Mouse (Mus musculus) embryonic facial prominence, embryonic 12.5 days (tissue): ENCODE measurements around the gene Cuta. TPM values are rescaled to one million over a fixed set of nuclear protein-coding genes. Genes with fewer than 3 reads are reported as not detected.

Source experiments
- ATAC-seq: fragments of 200-750 bp; cut with Nextera tagmentation; 2 replicates; pipeline ENCODE4 v1.8.0; 2017; ENCODE audit not compliant: insufficient number of reproducible peaks, insufficient read depth, low FRiP score, low TSS enrichment
- H3K27ac ChIP-seq: fragments of 300-500 bp; sonication (generic); 2 replicates; pipeline ENCODE4 v1.5.1; 2016; ENCODE audit warnings: mild to moderate bottlenecking
- H3K27me3 ChIP-seq: fragments of 300-500 bp; sonication (generic); 2 replicates; pipeline ENCODE4 v1.6.1; 2016; ENCODE audit warnings: mild to moderate bottlenecking, moderate library complexity
- H3K36me3 ChIP-seq: fragments of 300-500 bp; sonication (generic); 2 replicates; pipeline ENCODE4 v1.6.1; 2016; ENCODE audit warnings: mild to moderate bottlenecking
- H3K4me1 ChIP-seq: fragments of 300-500 bp; sonication (generic); 2 replicates; pipeline ENCODE4 v1.6.1; 2016
- H3K4me2 ChIP-seq: fragments of 300-500 bp; sonication (generic); replicated peaks from 2 replicates; pipeline ENCODE4 v1.6.1; 2016; ENCODE audit warnings: mild to moderate bottlenecking, moderate library complexity
- H3K4me3 ChIP-seq: fragments of 300-500 bp; sonication (generic); 2 replicates; pipeline ENCODE4 v1.5.1; 2016; ENCODE audit warnings: mild to moderate bottlenecking
- H3K9ac ChIP-seq: fragments of 300-500 bp; sonication (generic); 2 replicates; pipeline ENCODE4 v1.6.1; 2016; ENCODE audit warnings: mild to moderate bottlenecking, moderate library complexity
- H3K9me3 ChIP-seq: fragments of 300-500 bp; sonication (generic); 2 replicates; pipeline ENCODE4 v1.6.1; 2016; ENCODE audit warnings: mild to moderate bottlenecking, moderate library complexity
- WGBS: fragments of 180-500 bp; shearing (Covaris S2); methylation state at CpG from one replicate; pipeline ENCODE4 v1.1.7; 2016; 5-methylcytosine and 5-hydroxymethylcytosine counted together
- microRNA-seq: library from miRNA; unstranded; fragments of <30 nt; microRNA quantifications from one replicate; pipeline ENCODE4, GENCODE M21; 2017
- polyA plus RNA-seq: library from polyadenylated mRNA; unstranded; fragments of >200 nt; fragmentation: Nextera tagmentation; extraction: Ambion mirVana; gene quantifications from 2 replicates; pipeline ENCODE4 v1.2.1, GENCODE M21; 2016

Cuta gene
- polyA plus RNA-seq, 1 experiment from 2014 or later, result 174 TPM

DNA sequence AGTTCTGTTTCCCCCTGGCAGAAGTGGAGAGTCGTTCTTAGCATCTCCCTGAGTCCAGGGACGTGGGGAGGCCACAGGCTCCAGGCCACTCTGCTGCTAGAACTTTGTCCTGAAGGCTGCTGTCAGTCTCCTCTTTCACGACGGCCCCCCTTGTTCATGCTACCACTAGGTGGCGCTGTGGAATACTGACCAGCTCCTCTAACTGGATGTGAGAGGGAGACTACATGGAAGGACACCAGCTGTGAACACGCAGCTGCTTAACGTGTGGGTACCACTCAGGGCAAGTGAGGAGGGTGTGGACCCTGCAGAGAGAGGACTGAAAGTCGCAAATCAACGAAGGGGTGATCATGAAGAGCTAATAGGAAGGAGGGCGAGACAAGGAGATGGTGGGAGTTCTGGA lies 43.8 kb downstream of the Cuta start:
- ATAC-seq, result 0 out of 2 replicates have a peak, but pooled peaks have one; percentile 26
- no peaks in the 10 kb centered on the region for H3K36me3 ChIP-seq
- peaks cover 11% of the 10 kb centered on the region; the same call in 1 of the 2 replicates for H3K27me3 ChIP-seq
- H3K4me1 ChIP-seq, result peaks cover 11% of the 10 kb centered on the region; the same call in 1 of the 2 replicates
- H3K4me2 ChIP-seq, result no peak overlapping the region
- no peak overlapping the region for H3K4me3 ChIP-seq
- no peak overlapping the region for H3K27ac ChIP-seq
- H3K9me3 ChIP-seq, result no peaks in the 10 kb centered on the region
- H3K9ac ChIP-seq, result no peak overlapping the region
- 12% methylated on average over 10 of the region's 10 CpGs for WGBS

DNA sequence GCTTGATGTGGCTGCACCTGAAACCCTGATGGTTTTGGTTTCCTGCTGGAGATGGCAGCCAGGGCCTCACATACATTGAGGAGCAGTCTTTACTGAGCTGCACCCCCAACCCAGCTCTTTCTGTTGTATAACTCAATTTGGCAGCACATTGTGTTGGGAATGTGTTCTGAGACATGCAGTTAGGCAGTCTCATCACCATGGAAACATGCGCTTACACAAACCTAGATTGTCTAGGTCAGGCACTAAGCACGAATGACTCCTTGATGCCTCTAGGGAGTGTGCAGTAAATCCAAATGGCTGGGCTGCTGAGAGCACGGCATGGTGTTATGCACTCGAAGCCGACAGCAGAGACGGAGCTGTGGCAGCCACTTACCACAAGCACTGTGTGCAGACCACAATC lies 45.0 kb downstream of the Cuta start:
- H3K27ac ChIP-seq, result no peak overlapping the region
- no peak overlapping the region for H3K4me3 ChIP-seq
- peaks cover 11% of the 10 kb centered on the region; the same call in 1 of the 2 replicates for H3K4me1 ChIP-seq
- no peak overlapping the region for H3K9ac ChIP-seq
- ATAC-seq, result no peak
- H3K27me3 ChIP-seq, result peaks cover 11% of the 10 kb centered on the region; the same call in 1 of the 2 replicates
- no peaks in the 10 kb centered on the region for H3K36me3 ChIP-seq
- no peak overlapping the region for H3K4me2 ChIP-seq
- H3K9me3 ChIP-seq, result no peaks in the 10 kb centered on the region
- WGBS, result 86% methylated on average over 6 of the region's 6 CpGs

DNA sequence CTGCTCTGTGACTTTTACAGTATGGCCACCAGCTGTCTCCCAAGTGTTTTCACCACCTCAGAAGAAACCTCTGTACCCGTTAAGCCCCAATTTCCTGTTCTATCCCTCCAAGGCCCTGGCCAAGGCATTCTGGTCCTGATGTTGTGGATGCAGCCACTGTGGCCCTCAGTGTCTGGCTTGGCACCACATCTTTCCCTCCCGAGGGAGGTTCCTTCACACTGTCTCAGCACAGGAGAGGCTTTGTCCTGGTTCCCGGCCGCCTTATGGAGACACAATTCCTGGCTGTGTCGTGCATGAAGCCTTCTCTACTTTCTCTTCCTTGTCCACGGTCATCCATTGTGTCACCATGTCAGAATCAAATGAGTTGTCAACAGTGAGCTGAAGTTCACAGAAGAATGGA lies 45.9 kb downstream of the Cuta start:
- H3K27me3 ChIP-seq, result peaks cover 11% of the 10 kb centered on the region; the same call in 1 of the 2 replicates
- no peak for ATAC-seq
- H3K27ac ChIP-seq, result no peak overlapping the region
- H3K4me1 ChIP-seq, result peaks cover 11% of the 10 kb centered on the region; the same call in 1 of the 2 replicates
- no peaks in the 10 kb centered on the region for H3K9me3 ChIP-seq
- no peak overlapping the region for H3K4me2 ChIP-seq
- H3K36me3 ChIP-seq, result no peaks in the 10 kb centered on the region
- WGBS, result 54% methylated on average over 6 of the region's 6 CpGs
- no peak overlapping the region for H3K4me3 ChIP-seq
- no peak overlapping the region for H3K9ac ChIP-seq

DNA sequence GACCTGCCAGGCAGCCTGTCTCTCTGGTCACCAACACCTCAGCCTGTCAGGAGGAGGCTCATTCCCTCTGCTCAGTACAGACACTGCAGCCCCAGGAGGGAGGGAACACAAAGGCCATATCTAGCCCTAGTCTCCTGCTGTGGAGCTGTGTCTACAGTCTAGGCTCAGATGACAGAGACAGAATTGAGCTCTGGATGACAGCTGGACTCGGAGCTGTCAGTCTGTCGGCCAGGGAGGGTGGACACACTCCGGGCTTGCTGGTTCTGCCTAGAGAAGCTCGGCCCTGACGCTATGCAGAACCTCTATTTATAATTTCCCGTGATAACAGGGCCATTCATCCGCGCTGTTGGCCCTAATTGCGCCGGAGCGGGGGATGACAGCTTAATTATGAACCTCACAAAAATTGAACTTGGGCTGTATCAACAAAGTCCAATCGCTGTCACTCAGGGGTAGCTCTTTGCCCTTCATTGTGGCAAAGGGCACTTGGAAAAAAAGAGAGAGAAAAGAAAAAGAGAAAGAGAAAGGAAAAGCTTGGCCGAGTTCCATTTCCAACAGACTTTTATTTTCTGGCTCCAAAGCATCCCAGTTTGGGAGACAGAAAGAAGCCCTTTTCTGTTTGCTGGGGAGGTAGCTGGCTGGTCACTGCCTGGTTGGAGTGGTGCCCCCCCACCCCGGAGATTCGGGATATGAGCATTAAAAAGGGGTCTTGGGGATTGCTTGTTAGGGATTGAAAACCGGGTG lies 46.6 kb downstream of the Cuta start:
- H3K9ac ChIP-seq, result no peak overlapping the region
- H3K9me3 ChIP-seq, result no peaks in the 10 kb centered on the region
- ATAC-seq, result no peak
- WGBS, result 44% methylated on average over 16 of the region's 16 CpGs
- no peak overlapping the region for H3K27ac ChIP-seq
- no peak overlapping the region for H3K4me2 ChIP-seq
- no peaks in the 10 kb centered on the region for H3K36me3 ChIP-seq
- peaks cover 11% of the 10 kb centered on the region; the same call in 1 of the 2 replicates for H3K4me1 ChIP-seq
- H3K4me3 ChIP-seq, result no peak overlapping the region
- peaks cover 11% of the 10 kb centered on the region; the same call in 1 of the 2 replicates for H3K27me3 ChIP-seq

DNA sequence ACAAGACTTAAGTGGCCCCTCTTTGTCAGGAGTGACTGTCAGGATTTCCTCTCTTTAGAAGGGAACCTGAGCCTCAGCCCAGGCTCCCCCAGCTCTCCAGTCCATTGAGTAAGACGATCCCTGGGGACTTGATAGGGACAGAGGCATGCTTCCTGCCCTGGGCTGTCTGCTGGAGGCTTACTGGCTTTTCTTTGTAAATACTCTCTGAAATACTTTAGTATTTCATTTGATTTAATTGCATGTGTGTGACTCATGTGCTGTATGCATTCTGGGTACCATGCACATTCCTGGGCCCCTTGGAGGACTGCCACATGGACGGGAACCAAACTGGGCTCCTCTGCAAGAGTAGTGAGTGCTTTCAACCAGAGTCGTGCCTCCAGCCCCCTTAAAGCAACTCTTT lies 51.4 kb downstream of the Cuta start:
- H3K4me1 ChIP-seq, result peaks cover 10% of the 10 kb centered on the region
- peaks cover 9% of the 10 kb centered on the region; the same call in 1 of the 2 replicates for H3K27me3 ChIP-seq
- H3K27ac ChIP-seq, result no peak overlapping the region
- no peaks in the 10 kb centered on the region for H3K36me3 ChIP-seq
- ATAC-seq, result no peak
- no peak overlapping the region for H3K4me3 ChIP-seq
- H3K9ac ChIP-seq, result no peak overlapping the region
- no peaks in the 10 kb centered on the region for H3K9me3 ChIP-seq
- WGBS, result 28% methylated on average over 3 of the region's 3 CpGs
- H3K4me2 ChIP-seq, result no peak overlapping the region

DNA sequence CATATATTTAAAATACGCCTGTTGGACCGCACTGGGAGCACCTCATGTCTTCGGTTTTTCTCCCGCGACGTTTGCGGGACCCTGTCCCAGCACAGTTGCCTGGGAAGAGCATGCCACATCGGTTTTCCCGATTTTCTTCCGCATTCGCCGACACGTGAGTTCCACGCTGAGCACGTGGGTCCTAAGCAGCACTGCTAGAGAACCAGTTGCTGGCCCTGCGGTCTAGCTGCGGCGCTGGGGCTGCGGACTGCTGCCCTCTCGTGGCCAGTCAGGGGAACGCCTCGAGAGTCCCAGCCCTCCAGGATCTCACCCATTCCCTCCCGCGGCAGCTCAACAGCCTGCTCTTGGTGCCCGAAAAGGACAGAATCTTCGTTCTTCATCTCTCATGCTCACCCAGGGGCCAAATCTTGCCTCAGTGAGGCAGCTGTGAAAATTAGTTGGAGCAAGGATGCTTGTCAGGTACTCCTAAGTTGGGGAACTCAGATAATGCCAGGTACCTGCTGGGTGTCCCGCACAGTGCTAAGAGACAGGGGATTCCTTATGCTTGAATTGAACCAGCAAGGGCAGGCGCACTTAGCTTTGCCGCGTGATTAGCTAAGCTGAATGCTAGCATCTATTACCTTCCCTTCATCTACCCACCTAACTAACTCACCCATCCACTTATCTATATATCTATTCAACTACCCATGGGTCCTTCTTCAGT lies 53.2 kb downstream of the Cuta start:
- peak; percentile 79 for ATAC-seq
- H3K4me1 ChIP-seq, result peaks cover 10% of the 10 kb centered on the region
- peaks cover 9% of the 10 kb centered on the region; the same call in 1 of the 2 replicates for H3K27me3 ChIP-seq
- H3K4me2 ChIP-seq, result peak overlapping the region; percentile 57
- no peak overlapping the region for H3K27ac ChIP-seq
- H3K9me3 ChIP-seq, result no peaks in the 10 kb centered on the region
- 10% methylated on average over 30 of the region's 30 CpGs for WGBS
- H3K4me3 ChIP-seq, result peak overlapping the region; percentile 30
- H3K9ac ChIP-seq, result 0 out of 2 replicates have a peak overlapping the region, but pooled peaks have one; percentile 46
- H3K36me3 ChIP-seq, result no peaks in the 10 kb centered on the region

DNA sequence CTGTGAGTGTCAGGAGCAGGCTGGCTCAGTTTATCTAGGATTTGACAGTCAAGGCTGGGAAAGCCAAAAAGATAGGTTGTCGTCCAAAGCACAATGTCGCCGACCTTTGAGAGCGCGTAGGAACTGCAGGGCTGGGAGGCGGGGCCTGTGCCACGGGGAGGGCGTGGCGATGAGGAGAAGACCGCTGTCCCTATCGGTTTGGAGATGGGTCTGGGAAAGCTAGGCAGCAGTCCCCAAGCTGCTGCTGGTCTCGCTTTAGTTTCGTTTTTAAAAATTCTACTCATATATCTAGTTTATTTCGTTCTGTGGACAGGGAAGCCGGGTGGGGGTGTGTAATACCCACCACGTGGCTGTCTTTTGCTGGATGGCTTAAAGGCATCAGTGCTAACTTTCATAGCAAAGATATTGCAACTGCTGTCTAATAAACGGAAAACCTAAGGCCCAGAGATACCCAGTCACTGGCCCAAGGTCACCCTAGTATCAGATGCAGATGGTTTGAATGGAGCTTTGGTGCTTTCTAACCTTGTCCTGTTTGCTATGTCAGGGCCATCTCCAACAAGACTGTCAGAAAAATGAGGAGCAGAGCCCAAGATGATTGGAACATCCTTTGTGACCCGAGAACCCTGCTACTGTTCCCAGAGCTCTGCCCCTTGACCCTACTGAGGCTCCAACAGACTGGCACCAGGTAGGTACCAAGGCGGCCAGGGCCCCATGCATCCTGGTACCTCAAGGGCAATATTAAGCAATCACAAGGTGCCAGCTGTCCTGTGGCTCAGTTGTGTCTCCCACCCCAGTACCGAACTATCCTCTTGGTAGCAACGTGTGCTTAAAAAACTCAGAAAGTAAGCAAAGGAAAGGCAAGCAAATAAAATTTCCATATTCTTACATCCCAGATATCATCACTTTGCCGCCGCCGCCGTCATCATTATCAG lies 54.1 kb downstream of the Cuta start:
- 22% methylated on average over 25 of the region's 25 CpGs for WGBS
- peak overlapping the region; percentile 57 for H3K4me2 ChIP-seq
- H3K4me1 ChIP-seq, result peaks cover 10% of the 10 kb centered on the region
- H3K9ac ChIP-seq, result peak overlapping the region; percentile 46
- no peaks in the 10 kb centered on the region for H3K9me3 ChIP-seq
- no peak overlapping the region for H3K27ac ChIP-seq
- no peaks in the 10 kb centered on the region for H3K36me3 ChIP-seq
- peak overlapping the region; percentile 30 for H3K4me3 ChIP-seq
- ATAC-seq, result no peak
- H3K27me3 ChIP-seq, result peaks cover 9% of the 10 kb centered on the region; the same call in 1 of the 2 replicates

Small RNA genes lying within 50 kb of the gene (microRNA-seq; reads per million reads assigned to microRNA genes)
- gene Gm27775 (not detected), gene Mir3083 (not detected), gene Mir6968 (not detected)

Other genes with a start within 250 kb of the Cuta start
- 5.6 and 6.0 TPM in 2 replicates for gene Crebrf, start 223.9 kb downstream of the Cuta start, polyA plus RNA-seq
- gene Bnip1, start 158.5 kb downstream of the Cuta start, polyA plus RNA-seq, result 53.6 and 58.6 TPM in 2 replicates
- 2.6 and 3.1 TPM in 2 replicates for gene Nkx2-5, start 94.6 kb downstream of the Cuta start, polyA plus RNA-seq
- 7.9 and 9.7 TPM in 2 replicates for gene Kifc5b, start 22.5 kb downstream of the Cuta start, polyA plus RNA-seq
- gene Phf1, start 6.5 kb downstream of the Cuta start, polyA plus RNA-seq, result 13.9 and 17.1 TPM in 2 replicates
- gene Syngap1, start 1.7 kb upstream of the Cuta start, polyA plus RNA-seq, result 2.5 and 4.0 TPM in 2 replicates
- gene Zbtb9, start 33.6 kb upstream of the Cuta start, polyA plus RNA-seq, result 16.1 and 17.1 TPM in 2 replicates
- gene Bak1, start 89.4 kb upstream of the Cuta start, polyA plus RNA-seq, result 4.5 and 4.9 TPM in 2 replicates
- 3.2 and 3.4 TPM in 2 replicates for gene Itpr3, start 117.7 kb upstream of the Cuta start, polyA plus RNA-seq
- 340 and 372 TPM in 2 replicates for gene Uqcc2, start 194.3 kb upstream of the Cuta start, polyA plus RNA-seq
- gene Ip6k3, start 228.2 kb upstream of the Cuta start, polyA plus RNA-seq, result 0.13 and 0.35 TPM in 2 replicates